Mouse (Mus musculus): ENCODE results near the gene Tcte1. TPM values are rescaled to one million over a fixed set of nuclear protein-coding genes. Genes with fewer than 3 reads are reported as not detected.

Gene Tcte1
- polyA plus RNA-seq, 1 experiment from 2014 or later, result 1.5 TPM

DNA sequence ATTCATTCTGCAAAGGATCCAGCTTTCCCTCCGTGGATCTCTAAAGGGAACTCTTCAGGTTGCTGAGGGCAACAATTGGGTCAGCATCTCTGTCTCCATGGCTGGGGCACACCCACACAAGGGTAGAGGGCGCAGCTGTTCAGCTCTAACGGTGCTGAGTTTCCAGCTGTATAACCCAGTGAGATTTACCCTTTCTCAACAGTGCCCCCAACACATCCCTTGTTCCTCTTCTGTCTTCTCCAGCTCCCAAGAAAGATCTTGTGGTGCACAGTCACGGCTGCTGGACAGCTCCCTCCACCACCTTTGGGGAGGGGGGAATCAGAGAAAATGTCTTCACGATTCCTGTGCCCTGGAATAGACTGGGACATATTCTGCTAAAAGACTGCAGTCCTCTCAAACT lies 36.0 kb upstream of the Tcte1 start:
- Histone ChIP-seq H3K27ac (replicated peaks; ENCODE audit: low read depth, low read length) (no peak overlapping the region), H3K9ac (replicated peaks; ENCODE audit: low read length) (no peak overlapping the region), H3K27me3 (ENCODE audit: control insufficient read depth, insufficient read depth, low read length) (no peaks in the 10 kb centered on the region), H3K9me3 (replicated peaks; ENCODE audit: control insufficient read depth, low read length) (no peaks in the 10 kb centered on the region), H3K4me1 (ENCODE audit: control insufficient read depth, insufficient read depth, low read length) (no peaks in the 10 kb centered on the region), H3K4me3 (ENCODE audit: low read depth, low read length) (no peak overlapping the region), H3K4me2 (ENCODE audit: low read depth, low read length) (no peak overlapping the region; the same call in 1 of the 2 replicates), H3K36me3 (replicated peaks; ENCODE audit: control insufficient read depth, insufficient read depth, low read depth, low read length) (no peaks in the 10 kb centered on the region)
- ATAC-seq (replicated peaks; ENCODE audit: insufficient number of reproducible peaks, low FRiP score, low TSS enrichment, low read depth) (no peak), DNase-seq (ENCODE audit: low spot score) (no peak)
- WGBS, result 14% methylated on average over 5 of the region's 5 CpGs

GRCm38 (mm10) chr17:45488321-45489254 lies 34.6 kb upstream of the Tcte1 start:
- H3K27ac ChIP-seq (replicated peaks; ENCODE audit: low read depth, low read length), result no peak overlapping the region
- no peaks in the 10 kb centered on the region for H3K4me1 ChIP-seq (ENCODE audit: control insufficient read depth, insufficient read depth, low read length)
- H3K27me3 ChIP-seq (ENCODE audit: control insufficient read depth, insufficient read depth, low read length), result no peaks in the 10 kb centered on the region
- H3K4me2 ChIP-seq (ENCODE audit: low read depth, low read length), result no peak overlapping the region
- DNase-seq (ENCODE audit: low spot score), result no peak
- 88% methylated on average over 23 of the region's 23 CpGs for WGBS
- ATAC-seq (replicated peaks; ENCODE audit: insufficient number of reproducible peaks, low FRiP score, low TSS enrichment, low read depth), result no peak
- H3K9me3 ChIP-seq (replicated peaks; ENCODE audit: control insufficient read depth, low read length), result no peaks in the 10 kb centered on the region
- H3K4me3 ChIP-seq (ENCODE audit: low read depth, low read length), result no peak overlapping the region
- H3K36me3 ChIP-seq (replicated peaks; ENCODE audit: control insufficient read depth, insufficient read depth, low read depth, low read length), result no peaks in the 10 kb centered on the region
- no peak overlapping the region for H3K9ac ChIP-seq (replicated peaks; ENCODE audit: low read length)

GRCm38 (mm10) chr17:45489736-45490135 lies 33.5 kb upstream of the Tcte1 start:
- H3K36me3 ChIP-seq (replicated peaks; ENCODE audit: control insufficient read depth, insufficient read depth, low read depth, low read length), result no peaks in the 10 kb centered on the region
- no peak overlapping the region for H3K9ac ChIP-seq (replicated peaks; ENCODE audit: low read length)
- ATAC-seq (replicated peaks; ENCODE audit: insufficient number of reproducible peaks, low FRiP score, low TSS enrichment, low read depth) (no peak), DNase-seq (ENCODE audit: low spot score) (no peak)
- H3K4me3 ChIP-seq (ENCODE audit: low read depth, low read length), result no peak overlapping the region
- H3K27me3 ChIP-seq (ENCODE audit: control insufficient read depth, insufficient read depth, low read length), result no peaks in the 10 kb centered on the region
- WGBS, result 86% methylated on average over 6 of the region's 6 CpGs
- H3K9me3 ChIP-seq (replicated peaks; ENCODE audit: control insufficient read depth, low read length), result no peaks in the 10 kb centered on the region
- no peak overlapping the region for H3K27ac ChIP-seq (replicated peaks; ENCODE audit: low read depth, low read length)
- no peaks in the 10 kb centered on the region for H3K4me1 ChIP-seq (ENCODE audit: control insufficient read depth, insufficient read depth, low read length)
- H3K4me2 ChIP-seq (ENCODE audit: low read depth, low read length), result no peak overlapping the region

DNA sequence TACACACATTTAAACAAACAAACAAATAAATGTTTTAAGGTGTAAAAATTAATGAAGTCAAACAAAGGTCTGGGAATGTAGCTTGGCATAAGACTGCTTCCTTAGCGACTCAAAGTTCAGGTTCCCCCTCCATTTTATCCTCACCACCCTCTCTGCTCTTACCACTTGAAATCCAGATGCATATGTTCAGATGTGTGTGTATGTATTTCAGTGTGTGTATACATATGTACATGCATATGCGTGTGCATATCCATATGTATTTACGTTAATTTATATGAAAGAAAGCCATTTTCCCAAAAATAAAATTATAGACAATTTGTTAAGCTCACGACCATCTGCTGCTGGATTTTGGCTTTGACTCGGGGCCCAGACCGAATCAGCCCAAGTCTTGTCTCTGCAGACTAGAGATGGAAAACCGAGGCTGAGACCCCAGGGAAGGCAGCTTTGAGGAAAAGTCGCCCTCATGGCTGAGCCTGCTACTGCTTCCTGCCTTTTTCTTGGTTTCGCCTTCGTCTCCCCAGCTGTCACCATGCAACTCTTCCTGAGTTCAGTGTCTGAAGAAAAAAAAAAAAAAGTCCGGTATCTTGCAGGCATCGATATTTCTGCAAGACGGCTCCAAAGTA lies 32.6 kb upstream of the Tcte1 start:
- no peak for DNase-seq (ENCODE audit: low spot score)
- no peak overlapping the region for H3K27ac ChIP-seq (replicated peaks; ENCODE audit: low read depth, low read length)

GRCm38 (mm10) chr17:45495398-45495797 lies 27.8 kb upstream of the Tcte1 start:
- Histone ChIP-seq H3K4me2 (ENCODE audit: low read depth, low read length) (no peak overlapping the region), H3K27me3 (ENCODE audit: control insufficient read depth, insufficient read depth, low read length) (no peaks in the 10 kb centered on the region), H3K4me1 (ENCODE audit: control insufficient read depth, insufficient read depth, low read length) (no peaks in the 10 kb centered on the region), H3K36me3 (replicated peaks; ENCODE audit: control insufficient read depth, insufficient read depth, low read depth, low read length) (no peaks in the 10 kb centered on the region), H3K4me3 (ENCODE audit: low read depth, low read length) (no peak overlapping the region), H3K27ac (replicated peaks; ENCODE audit: low read depth, low read length) (no peak overlapping the region), H3K9me3 (replicated peaks; ENCODE audit: control insufficient read depth, low read length) (no peaks in the 10 kb centered on the region), H3K9ac (replicated peaks; ENCODE audit: low read length) (no peak overlapping the region)
- DNase-seq (ENCODE audit: low spot score) (no peak), ATAC-seq (replicated peaks; ENCODE audit: insufficient number of reproducible peaks, low FRiP score, low TSS enrichment, low read depth) (no peak)
- WGBS, result 82% methylated on average over 11 of the region's 11 CpGs

More for the DNA sequence above, 32.6 kb upstream of the Tcte1 start:
- Histone ChIP-seq H3K27me3 (ENCODE audit: control insufficient read depth, insufficient read depth, low read length) (no peaks in the 10 kb centered on the region), H3K9me3 (replicated peaks; ENCODE audit: control insufficient read depth, low read length) (no peaks in the 10 kb centered on the region), H3K4me3 (ENCODE audit: low read depth, low read length) (no peak overlapping the region), H3K36me3 (replicated peaks; ENCODE audit: control insufficient read depth, insufficient read depth, low read depth, low read length) (no peaks in the 10 kb centered on the region), H3K9ac (replicated peaks; ENCODE audit: low read length) (no peak overlapping the region), H3K4me2 (ENCODE audit: low read depth, low read length) (no peak overlapping the region), H3K4me1 (ENCODE audit: control insufficient read depth, insufficient read depth, low read length) (no peaks in the 10 kb centered on the region)
- WGBS, result 80% methylated on average over 13 of the region's 13 CpGs
- no peak for ATAC-seq (replicated peaks; ENCODE audit: insufficient number of reproducible peaks, low FRiP score, low TSS enrichment, low read depth)

DNA sequence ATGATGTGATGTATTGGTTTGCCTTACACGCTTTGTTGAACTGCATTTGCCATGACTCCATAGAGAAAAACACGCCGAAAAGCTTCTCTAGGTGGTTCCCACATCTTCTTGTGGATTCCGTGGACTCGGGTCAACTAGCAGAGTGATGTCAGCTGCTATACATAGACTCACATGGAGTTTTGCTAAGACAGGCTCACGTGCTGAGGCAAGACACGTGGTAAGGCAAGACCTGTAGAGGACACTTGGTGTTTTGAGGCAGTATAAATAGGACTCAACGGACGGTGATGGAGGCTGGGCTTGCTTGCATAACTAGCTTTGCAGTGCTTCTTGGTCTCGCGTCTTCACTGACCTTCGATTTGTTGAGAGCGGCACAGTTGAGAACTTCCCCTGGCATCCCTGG lies 24.8 kb upstream of the Tcte1 start:
- Histone ChIP-seq H3K4me1 (ENCODE audit: control insufficient read depth, insufficient read depth, low read length) (no peaks in the 10 kb centered on the region), H3K4me3 (ENCODE audit: low read depth, low read length) (no peak overlapping the region), H3K27me3 (ENCODE audit: control insufficient read depth, insufficient read depth, low read length) (no peaks in the 10 kb centered on the region), H3K9me3 (replicated peaks; ENCODE audit: control insufficient read depth, low read length) (no peaks in the 10 kb centered on the region), H3K4me2 (ENCODE audit: low read depth, low read length) (no peak overlapping the region), H3K9ac (replicated peaks; ENCODE audit: low read length) (no peak overlapping the region), H3K27ac (replicated peaks; ENCODE audit: low read depth, low read length) (no peak overlapping the region), H3K36me3 (replicated peaks; ENCODE audit: control insufficient read depth, insufficient read depth, low read depth, low read length) (no peaks in the 10 kb centered on the region)
- 84% methylated on average over 13 of the region's 13 CpGs for WGBS
- ATAC-seq (replicated peaks; ENCODE audit: insufficient number of reproducible peaks, low FRiP score, low TSS enrichment, low read depth), result no peak
- no peak for DNase-seq (ENCODE audit: low spot score)

- Histone ChIP-seq H3K4me2 (ENCODE audit: low read depth, low read length) (no peak overlapping the region), H3K36me3 (replicated peaks; ENCODE audit: control insufficient read depth, insufficient read depth, low read depth, low read length) (no peaks in the 10 kb centered on the region), H3K27ac (replicated peaks; ENCODE audit: low read depth, low read length) (no peak overlapping the region), H3K4me3 (ENCODE audit: low read depth, low read length) (no peak overlapping the region), H3K9ac (replicated peaks; ENCODE audit: low read length) (no peak overlapping the region), H3K27me3 (ENCODE audit: control insufficient read depth, insufficient read depth, low read length) (no peaks in the 10 kb centered on the region), H3K9me3 (replicated peaks; ENCODE audit: control insufficient read depth, low read length) (no peaks in the 10 kb centered on the region), H3K4me1 (ENCODE audit: control insufficient read depth, insufficient read depth, low read length) (no peaks in the 10 kb centered on the region)
- ATAC-seq (replicated peaks; ENCODE audit: insufficient number of reproducible peaks, low FRiP score, low TSS enrichment, low read depth) (no peak), DNase-seq (ENCODE audit: low spot score) (no peak)
- WGBS, result 55% methylated on average over 2 of the region's 2 CpGs
These were observed 23.7 kb upstream of the Tcte1 start for GRCm38 (mm10) chr17:45499516-45499915.

DNA sequence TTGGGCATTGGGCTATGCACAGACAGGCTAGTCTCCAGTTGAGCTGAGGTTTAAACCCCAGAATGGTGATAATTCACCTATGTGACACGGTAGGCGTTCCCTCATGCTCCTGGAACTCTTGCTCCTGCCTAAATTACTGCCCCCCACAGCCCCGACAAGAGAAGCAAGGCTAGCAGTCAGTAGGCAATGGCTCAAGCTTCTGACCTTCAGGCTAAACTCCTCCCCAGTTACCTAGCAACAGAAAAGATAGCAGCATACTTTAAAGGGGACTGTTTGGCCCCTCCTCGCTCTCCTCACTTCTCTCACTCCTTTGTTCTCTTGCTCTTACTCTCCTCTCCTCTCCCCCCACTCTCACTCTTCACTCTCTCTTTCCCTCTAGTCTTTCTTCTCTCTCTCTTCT lies 22.3 kb upstream of the Tcte1 start:
- no peak overlapping the region for H3K4me2 ChIP-seq (ENCODE audit: low read depth, low read length)
- no peak overlapping the region for H3K27ac ChIP-seq (replicated peaks; ENCODE audit: low read depth, low read length)
- no peak for ATAC-seq (replicated peaks; ENCODE audit: insufficient number of reproducible peaks, low FRiP score, low TSS enrichment, low read depth)
- no peak overlapping the region for H3K4me3 ChIP-seq (ENCODE audit: low read depth, low read length)
- no peaks in the 10 kb centered on the region for H3K27me3 ChIP-seq (ENCODE audit: control insufficient read depth, insufficient read depth, low read length)
- H3K36me3 ChIP-seq (replicated peaks; ENCODE audit: control insufficient read depth, insufficient read depth, low read depth, low read length), result no peaks in the 10 kb centered on the region
- WGBS, result 48% methylated on average over 4 of the region's 4 CpGs
- H3K9ac ChIP-seq (replicated peaks; ENCODE audit: low read length), result no peak overlapping the region
- no peaks in the 10 kb centered on the region for H3K4me1 ChIP-seq (ENCODE audit: control insufficient read depth, insufficient read depth, low read length)
- DNase-seq (ENCODE audit: low spot score), result no peak
- no peaks in the 10 kb centered on the region for H3K9me3 ChIP-seq (replicated peaks; ENCODE audit: control insufficient read depth, low read length)
